Mouse (Mus musculus) cerebellum, postnatal 10 days (tissue): ENCODE measurements at regions not wholly inside any gene's neighbourhood (a gene's known extent, or its start where the extent isn't known, plus 50 kb on each side); places are given as distances from the start of the nearest gene placed in this dataset.

Experiments
- DNase-seq, 2 experiments: peaks; one replicate each; pipeline ENCODE4 v3.0.0; 2021; ENCODE audit warnings: mixed read lengths in 2 of 2

- DNase-seq, result no peak
Observed at GRCm38 (mm10) chr11:42949823-42950222, 85.7 kb upstream of the Gm9972 start.

DNA sequence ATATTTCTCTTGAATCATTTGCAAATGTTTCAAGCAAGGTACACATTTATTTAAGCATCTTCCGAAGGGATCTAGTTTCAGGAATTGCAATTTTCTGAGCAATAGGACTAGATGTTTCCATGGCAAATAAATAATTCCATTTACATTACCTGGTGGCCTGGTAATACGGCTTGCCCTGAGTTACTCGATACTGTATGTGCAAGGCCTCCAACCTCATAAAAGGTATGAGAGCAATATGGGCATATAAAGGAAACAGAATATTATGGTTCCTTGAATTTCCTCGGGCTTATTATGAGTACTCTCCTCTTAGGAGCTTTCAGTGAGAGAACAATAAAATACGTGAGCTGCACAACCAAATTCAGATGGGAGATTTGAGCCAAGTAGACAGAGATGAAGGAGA lies 81.4 kb upstream of the Gm9972 start:
- no peak for DNase-seq

DNA sequence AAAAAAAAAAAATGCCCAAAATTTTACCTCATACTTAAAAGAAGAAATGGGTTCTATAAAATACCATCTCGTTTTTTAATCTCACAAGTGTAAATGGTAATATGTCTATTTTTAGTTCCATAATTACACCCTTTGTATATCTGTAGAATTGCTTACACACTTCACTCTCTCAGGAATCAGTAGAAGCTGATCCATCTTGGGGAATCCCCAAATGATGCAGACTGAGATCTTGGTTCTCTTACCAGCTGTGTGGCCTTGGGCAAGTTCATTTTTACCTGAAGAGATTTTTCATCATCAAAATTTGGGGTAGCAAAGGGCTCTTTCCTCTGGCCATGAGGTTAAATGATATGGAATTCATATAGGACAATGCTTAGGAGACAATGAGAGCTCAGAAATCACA lies 69.8 kb upstream of the Gm9972 start:
- no peak for DNase-seq

- DNase-seq, result peak; percentile 6 to 8
Observed at GRCm38 (mm10) chr11:42978245-42978644, 57.3 kb upstream of the Gm9972 start.
